Mouse (Mus musculus): Measurements from ENCODE around the gene Rp9.

DNA sequence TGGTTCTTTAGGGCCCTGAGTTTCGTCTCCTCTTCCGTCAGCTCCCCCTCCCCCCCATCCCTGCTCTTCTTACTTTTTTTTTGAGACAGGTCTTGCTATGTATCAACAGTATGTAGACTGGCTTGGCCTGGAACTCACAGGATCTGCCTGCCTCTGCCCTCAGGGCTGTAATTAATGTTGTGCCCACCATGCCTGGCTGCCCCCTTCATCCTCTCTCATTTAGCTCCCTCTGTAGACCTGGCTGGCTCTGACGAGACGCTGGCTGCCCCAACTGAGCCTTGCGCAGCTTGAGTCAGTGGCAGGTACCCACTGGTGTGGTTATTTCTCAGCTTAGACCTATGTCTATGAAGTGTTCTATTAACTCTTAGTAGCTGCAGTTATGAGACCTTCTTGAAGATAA lies 34.0 kb upstream of the Rp9 start:
- TF ChIP-seq CTCF (IDR thresholded peaks at IDR 0.05; ENCODE audit: low read depth): no peak
- TF ChIP-seq EP300 (IDR thresholded peaks at IDR 0.05; ENCODE audit: low read depth): no peak
